Mouse (Mus musculus): ENCODE data around the gene Cdkn2aipnl.

Gene Cdkn2aipnl

DNA sequence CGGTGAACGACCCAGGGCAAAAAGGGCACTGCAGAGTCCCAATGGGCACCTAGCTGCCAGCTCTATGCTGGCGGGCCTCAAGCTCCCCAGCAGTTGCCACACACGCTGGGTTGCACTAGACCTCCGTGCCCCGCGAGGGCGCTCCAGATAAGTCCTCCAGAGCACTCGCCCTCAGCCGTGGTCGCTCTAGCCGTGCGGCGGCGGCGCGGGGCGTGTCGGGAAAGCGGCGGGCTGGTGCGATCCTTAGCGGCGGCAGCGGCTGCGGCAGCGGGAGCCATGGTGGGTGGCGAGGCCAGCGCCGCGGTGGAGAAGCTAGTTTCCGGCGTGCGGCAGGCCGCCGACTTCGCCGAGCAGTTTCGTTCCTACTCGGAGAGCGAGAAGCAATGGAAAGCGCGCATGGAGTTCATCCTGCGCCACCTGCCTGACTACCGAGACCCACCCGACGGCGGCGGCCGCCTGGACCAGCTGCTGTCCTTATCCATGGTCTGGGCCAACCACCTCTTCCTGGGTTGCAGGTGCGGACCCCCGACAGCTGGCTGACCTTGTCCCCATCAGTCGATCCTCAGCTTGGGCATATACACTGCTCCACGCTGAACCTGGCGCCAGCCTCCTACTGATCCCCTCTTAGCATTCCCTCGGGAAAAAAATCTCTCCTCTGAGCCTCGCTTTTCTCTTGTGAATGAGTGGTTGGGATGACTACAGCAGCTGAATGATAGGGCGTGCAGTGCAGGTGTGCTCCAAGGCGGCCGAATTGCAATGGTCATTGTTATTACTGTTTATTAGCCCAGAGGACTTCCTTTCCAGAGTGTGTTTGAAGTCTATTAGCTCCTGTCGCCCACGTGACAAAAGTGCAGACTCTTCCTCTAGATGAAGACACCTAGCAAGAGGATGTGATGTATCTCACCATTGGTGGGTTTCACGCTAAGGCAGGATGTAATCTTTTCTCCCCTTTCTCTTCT lies at the start of gene Cdkn2aipnl:
Cdkn2aipnl (plus strand) TSS at position 219 of the 959 bp plus-strand sequence.
- DNase-seq (ENCODE audit: low read depth): peak; percentile 96

GRCm38 (mm10) chr11:51917951-51918350 lies 49.5 kb upstream of the Cdkn2aipnl start:
- DNase-seq (ENCODE audit: low read depth): no peak

GRCm38 (mm10) chr11:51918576-51918975 lies 48.9 kb upstream of the Cdkn2aipnl start:
- no peak for DNase-seq (ENCODE audit: low read depth)

DNA sequence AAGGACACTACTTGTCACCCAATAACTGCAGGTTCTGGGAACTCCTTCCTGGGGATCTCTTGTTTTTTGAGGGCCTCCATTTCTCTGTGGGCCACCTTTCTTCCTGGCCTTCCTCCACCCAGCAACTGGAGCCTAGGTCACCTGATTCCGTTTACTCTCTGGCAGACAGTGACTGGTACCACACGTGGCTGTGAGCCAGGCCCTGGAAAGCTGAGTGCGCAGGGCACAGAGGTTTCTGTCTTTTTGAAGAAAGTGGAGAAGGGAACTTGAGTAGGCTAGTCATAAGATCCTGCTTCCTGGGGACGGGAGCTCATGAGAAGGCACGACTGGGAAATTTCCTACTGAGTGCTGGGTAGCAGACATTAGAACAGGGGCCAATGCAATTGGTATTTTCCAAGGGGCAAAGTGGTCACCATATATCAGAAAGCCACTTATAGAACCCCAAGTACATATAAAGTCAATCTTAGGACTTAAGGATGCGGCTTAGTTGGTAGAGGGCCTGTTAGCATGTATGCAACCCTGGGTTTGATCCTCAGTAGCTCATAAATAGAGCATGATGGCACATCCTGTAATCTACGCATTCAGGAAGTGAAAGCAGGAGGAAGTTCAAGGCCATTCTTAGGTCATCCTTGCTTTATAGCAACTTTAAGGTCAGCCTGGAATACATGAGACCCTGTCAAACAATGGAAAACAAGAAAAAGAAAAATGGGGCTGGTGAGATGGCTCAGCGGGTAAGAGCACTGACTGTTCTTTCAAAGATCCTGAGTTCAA lies 45.9 kb upstream of the Cdkn2aipnl start:
- no peak for DNase-seq (ENCODE audit: low read depth)

DNA sequence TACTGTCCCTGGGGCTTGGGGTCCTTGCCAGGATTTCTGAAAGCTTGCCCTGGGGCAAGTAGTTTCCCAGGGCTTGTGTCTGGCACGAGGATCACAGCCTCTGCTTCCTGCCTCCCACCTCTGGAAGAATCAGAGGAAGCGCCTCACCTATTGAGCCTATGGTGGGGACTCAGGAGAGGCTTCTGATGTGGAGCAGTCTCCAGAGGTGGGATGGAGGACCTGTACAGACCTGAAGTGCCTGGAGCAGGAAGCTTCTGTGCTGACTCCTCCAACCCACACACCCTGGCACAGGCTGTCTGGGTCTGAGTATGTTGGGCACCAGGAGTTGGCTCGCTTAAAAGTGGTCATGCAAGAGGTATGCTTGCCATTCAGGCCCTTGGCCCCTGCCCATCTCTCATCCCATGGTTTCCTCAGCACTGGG lies 45.0 kb upstream of the Cdkn2aipnl start:
- DNase-seq (ENCODE audit: low read depth): no peak

DNA sequence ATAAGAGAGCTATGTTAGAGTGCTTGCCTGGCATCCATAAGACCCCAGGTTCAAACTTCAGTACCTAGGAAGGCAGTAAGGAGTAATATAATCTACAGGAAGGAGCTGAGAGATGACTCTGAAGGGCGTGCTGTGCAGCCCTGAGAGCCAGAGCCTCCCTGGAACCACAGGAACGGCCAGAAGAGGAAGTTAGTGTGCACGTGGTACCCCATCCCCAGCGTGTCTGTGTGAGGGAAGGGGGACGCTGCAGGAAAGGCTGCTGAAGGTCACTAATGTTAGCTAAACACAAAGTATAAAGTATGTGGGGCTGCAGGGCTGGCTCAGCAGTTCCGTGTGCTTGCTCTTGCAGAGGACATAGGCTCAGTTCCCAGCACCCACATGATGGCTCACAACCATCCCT lies 41.9 kb upstream of the Cdkn2aipnl start:
- no peak for DNase-seq (ENCODE audit: low read depth)

GRCm38 (mm10) chr11:51926385-51926784 lies 41.1 kb upstream of the Cdkn2aipnl start:
- no peak for DNase-seq (ENCODE audit: low read depth)

GRCm38 (mm10) chr11:51927106-51927505 lies 40.4 kb upstream of the Cdkn2aipnl start:
- no peak for DNase-seq (ENCODE audit: low read depth)

GRCm38 (mm10) chr11:51931138-51931537 lies 36.3 kb upstream of the Cdkn2aipnl start:
- DNase-seq (ENCODE audit: low read depth): no peak

GRCm38 (mm10) chr11:51931790-51932189 lies 35.7 kb upstream of the Cdkn2aipnl start:
- DNase-seq (ENCODE audit: low read depth): no peak

GRCm38 (mm10) chr11:51934230-51934629 lies 33.2 kb upstream of the Cdkn2aipnl start:
- DNase-seq (ENCODE audit: low read depth): no peak

DNA sequence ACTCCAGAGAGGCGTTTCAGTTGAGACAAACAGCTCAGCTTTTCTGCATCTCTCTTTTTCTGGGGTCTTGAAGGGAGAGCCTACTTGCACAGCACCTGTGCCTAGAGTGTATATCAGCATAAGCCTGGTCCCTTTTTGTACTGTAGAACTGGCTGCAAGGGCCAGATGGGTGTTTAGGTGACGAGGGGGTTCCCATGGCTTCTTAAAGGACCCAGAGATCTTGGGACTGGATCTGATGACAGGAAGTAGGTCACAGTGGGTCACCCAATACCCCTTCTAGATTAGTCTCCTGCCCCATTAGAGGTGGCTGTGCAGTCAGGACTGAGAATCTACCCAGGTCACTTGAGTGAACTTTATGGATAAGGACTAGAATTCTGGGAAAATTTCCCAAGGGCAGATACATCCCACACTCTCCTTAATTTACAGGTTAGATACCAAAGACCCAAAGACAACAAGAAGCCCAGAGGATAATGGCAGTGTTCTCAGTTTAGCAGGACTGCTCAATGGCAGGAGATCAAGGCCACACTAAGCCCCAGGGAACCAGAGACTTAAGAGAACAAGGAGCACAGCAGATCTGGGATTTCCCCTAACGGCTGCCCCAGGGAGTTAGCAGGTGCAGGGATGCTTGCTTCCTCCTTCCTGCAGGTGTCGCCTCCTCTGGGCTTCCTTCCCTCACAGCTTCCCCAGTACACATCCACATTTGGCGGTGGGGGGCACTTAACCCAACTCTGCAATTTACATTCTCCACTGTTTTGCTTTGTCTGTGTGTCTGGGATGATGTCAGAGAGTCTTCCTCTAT lies 31.6 kb upstream of the Cdkn2aipnl start:
- no peak for DNase-seq (ENCODE audit: low read depth)

DNA sequence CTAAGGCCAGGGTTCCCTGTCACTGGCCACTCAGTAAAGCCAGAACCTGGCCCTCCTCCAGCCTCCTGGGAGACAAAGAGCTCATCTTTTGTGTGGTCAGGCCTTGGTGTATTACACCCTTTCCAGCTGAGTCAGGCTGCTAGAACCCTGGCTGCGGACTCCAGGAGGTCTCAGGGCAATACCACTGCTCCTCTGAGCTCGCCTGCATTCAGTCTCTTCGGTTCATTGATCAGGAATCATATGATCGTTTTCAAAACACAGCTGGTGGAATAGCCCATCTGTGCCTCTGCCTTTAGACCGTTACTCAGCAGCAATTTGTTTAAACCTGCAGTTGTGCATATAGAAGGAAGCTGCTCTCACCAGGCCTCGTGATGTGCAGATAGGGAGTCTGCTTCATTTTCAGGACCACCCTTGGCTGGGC lies 30.1 kb upstream of the Cdkn2aipnl start:
- no peak for DNase-seq (ENCODE audit: low read depth)

- no peak for DNase-seq (ENCODE audit: low read depth)
These were observed 28.5 kb upstream of the Cdkn2aipnl start for GRCm38 (mm10) chr11:51938817-51939589.

DNA sequence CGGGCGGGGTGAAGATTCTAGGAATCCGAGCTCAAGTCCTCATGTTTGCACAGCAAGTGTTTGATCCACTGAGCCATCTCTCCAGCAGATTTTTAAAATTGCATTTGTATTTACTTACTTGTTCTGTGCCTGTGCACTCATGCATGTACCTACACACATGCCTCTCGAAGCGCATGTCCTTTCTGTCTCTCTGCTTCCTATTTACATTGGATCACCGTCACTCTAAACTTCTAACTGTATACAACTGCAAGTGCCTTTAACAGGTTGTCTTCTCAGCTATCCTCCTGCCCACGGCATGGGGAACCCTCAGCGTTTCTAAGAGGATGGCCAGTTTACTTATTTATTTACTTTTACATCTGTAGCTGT lies 27.9 kb upstream of the Cdkn2aipnl start:
- no peak for DNase-seq (ENCODE audit: low read depth)

DNA sequence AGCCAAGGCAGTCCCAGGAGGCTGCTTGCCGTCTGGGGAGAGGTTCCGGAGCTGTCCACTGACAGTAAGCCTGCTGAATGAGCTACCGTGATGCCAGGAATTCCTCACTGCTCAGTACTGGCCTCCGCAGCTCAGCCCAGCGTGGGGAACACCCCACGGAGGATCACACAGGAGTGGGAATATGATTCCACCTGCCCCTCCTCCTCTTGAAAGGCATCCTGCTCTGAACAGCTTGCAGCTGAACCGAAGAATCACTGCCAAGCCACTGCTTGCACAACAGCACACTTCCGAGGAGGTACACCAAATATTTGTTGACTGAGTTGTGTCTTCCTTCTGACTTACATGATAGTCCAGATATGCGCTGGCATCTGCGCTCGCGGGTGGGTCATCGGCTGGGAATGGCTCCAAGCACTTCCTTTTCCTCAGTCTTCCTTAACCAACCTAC lies 26.9 kb upstream of the Cdkn2aipnl start:
- DNase-seq (ENCODE audit: low read depth): no peak

- no peak for DNase-seq (ENCODE audit: low read depth)
These were observed 24.6 kb upstream of the Cdkn2aipnl start for GRCm38 (mm10) chr11:51942602-51943499.

DNA sequence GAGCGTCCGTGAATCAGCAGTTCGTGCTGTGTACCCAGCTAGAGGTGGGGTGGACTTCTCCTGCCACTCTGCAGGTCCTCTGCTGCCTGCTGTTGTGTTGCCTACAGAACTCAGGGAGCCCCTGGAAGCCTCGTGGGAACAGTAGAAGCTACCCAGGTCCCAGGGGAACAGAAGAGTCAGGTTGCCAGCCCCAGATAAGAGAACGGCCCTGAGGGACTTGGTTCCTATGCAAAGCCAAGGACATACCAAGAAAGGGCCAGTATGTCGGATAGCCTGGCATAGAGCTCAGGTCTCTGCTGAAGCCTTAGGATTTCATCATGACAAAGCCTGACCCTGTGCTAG lies 24.0 kb upstream of the Cdkn2aipnl start:
- no peak for DNase-seq (ENCODE audit: low read depth)

- DNase-seq (ENCODE audit: low read depth): no peak
These were observed 23.2 kb upstream of the Cdkn2aipnl start for GRCm38 (mm10) chr11:51944239-51944638.

DNA sequence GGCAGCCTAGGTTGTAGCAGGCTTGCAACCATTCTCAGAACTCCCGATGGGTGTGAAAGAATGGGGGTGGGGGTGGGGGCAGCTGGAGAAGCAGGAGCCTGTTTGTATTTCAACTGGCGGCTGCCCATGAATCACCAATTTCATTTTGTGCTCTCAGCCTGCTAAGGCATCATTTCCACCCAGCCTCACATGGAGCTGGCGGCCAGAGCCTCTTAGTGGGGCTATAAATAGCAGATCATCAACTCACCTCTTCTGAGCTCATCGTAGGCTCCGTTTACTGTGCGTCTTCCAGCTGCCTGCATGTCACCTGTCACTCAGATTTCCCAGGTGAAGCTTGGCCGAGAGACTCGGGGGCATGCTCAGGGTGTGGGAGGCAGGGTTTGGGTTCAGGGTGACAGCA lies 21.9 kb upstream of the Cdkn2aipnl start:
- DNase-seq (ENCODE audit: low read depth): no peak
